Mouse (Mus musculus) hematopoietic stem cell, adult 5-6 weeks (primary cell): ENCODE results near the gene Boll. TPM values are rescaled to one million over a fixed set of nuclear protein-coding genes. Genes with fewer than 3 reads are reported as not detected.
"Not testable (repeated sequence)": the region's sequence is repeated elsewhere in the genome, so short reads cannot be mapped to it uniquely, and the experiment has no call there.

Experiments used
- ATAC-seq, 2 experiments: fragments of 125-278 bp in 1 of 2; replicated peaks in 1 of 2; 2 replicates each; pipeline ENCODE4 v1.8.0; 2016 to 2017; ENCODE audit warnings: inconsistent platforms in 2 of 2, mild to moderate bottlenecking in 2 of 2, moderate number of reproducible peaks in 2 of 2, low read depth in 1 of 2, moderate TSS enrichment in 1 of 2; ENCODE audit not compliant: low FRiP score in 2 of 2, poor library complexity in 2 of 2, severe bottlenecking in 2 of 2, insufficient read depth in 1 of 2, low TSS enrichment in 1 of 2
- total RNA-seq: library from RNA; stranded (forward); fragments of 172-1452, 232-1000 nt; gene quantifications from 2 replicates; pipeline ENCODE4 v1.2.3, GENCODE M21; 2017

The Boll gene
- 0.63 and 1.5 TPM in 2 replicates for total RNA-seq

DNA sequence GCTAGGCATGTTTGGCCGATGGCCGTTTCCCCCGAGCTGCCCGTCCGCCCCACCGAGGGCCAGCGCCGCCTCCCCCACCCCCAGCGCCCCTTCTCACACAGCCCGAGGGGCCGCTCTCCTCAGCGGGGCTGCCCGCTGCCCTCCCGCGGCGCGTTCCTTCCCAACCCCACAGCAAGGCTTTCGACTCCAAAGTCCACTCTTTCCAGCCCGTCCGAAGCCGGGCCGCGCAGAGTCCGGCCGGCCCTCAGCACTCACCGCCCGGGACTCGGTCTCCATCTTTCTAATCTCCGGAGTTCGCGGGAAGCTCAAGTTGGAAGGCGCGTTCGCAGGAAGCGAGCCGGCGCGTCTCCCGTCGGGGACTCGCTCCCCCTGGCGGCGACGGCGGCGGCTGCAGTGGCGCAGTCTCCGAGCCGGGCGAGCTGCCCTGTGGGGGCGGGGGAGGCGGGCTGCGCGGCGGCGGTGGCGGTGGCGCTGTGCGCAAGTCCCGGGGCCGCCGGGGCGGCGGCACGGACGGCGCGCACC lies at the start of gene Boll:
Gene Boll (minus strand): TSS at position 426 of the 522 bp plus-strand sequence.
- peak; percentile 34 to 89; a peak in 3 of 4 replicates for ATAC-seq

DNA sequence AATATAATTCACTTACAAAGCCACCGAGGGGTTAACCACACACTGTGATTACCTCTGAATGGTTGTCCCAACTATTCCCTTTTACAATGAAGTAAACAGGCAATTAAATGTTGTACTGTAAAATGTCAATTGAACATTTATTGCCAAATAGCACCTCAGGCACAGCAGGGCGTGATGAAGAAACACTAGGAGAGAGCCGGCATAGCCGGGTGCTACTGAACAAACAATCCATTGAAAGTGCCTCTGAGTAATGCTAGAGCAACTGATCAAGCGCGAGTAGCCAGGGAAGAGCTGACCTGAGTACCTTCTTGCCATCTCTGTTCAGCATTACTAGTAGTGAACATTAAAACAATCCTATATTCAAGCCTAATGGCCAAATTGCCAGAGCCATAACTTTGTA lies 49.3 kb upstream of the Boll start:
- ATAC-seq: no peak

DNA sequence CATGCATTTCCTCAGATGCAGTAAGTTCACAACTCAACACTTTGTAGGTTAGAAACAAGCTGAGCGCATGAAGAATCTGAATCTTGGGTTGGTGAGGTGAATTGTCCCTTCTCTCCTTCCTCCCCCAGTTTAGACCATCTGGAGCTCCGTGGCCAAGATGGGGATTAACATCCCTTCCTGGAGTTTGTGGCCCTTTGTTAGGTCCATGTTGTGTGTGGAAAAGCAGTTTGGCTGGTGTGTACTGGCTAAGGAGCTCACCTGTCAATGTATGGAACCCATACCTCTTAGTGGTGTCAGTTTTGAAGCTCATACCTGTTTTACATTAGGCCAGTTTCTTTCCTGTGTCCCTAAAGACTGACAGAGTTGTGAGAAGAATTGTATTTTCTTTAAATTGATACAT lies 47.8 kb upstream of the Boll start:
- ATAC-seq: no peak

DNA sequence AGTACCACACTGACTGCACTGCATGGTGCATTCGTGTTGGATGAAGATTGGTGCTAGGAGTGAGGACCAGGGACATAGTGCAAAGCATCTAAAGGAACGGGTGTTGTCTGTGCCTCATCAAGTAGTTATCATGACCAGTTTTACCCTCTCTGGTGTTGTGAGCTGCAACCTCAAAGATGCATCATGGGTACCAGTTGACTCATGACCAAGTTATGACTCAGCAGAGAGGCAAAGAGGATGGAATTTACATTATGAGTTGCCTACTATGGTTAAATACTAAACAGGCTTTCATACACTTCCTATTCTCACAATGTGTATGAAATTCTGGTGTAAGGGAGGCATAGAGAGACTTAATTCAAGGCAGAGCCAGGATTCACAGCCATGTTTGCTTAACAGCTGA lies 47.4 kb upstream of the Boll start:
- no peak for ATAC-seq

DNA sequence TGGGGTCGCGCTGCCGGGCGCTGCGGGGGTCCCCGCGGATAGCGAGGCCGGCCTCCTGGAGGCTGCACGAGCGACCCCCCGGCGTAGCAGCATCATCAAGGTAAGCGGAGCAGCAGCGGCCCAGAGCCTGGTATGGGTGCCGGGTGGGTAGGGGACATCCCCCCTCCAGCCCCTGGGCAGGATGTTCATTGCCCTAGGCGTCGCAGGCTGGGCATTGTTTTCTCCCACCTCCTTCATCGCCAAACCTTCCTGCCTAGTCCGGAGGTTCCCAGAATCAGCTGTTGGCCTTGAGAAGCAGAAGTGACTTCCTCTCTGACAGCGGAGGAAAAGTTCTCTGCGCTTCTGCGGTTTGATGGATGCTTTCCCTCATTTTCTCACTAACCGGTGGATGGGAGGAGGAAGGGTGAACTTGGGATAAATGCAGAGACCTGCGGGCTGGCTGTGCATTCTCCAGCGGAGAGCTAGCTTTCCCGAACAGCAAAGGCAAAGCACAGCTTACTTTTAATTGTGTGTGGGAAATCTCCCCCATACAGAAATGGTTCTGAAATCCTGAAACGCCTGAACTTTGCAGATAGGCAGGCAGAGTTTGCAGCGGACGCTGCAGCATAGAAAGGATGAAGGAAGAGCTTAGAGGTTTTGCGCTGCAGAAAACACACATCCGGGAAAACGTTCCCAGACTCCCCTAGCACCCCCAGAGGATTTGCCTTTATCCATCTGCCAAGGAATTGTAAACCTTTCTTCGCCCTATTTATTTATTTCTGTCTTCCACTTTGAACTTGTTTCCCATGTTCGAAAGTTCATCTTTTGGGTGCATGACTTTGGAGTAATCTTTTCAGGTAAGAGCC lies 43.5 kb upstream of the Boll start:
- no peak for ATAC-seq

DNA sequence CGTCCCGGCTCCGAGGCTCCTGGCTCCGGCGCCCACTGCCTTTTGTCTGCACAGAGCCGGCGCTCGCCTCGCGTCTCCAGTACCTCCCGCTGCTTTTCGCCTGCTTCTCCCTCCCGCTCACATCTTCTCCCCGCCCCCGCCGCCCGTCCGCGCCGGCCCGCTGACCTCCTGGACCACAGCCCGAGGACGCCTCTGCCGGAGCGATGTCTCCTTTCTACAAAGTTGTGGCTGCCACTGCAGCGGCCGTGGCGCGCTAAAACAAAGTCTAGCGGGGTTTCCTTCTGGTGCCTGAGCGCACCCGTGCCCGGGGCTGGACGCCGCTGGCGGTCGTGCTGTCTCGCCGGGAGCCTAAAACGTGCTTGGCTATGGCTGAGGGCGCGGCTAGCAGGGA lies 42.7 kb upstream of the Boll start:
- peak in 1 of 2 experiments; percentile 20; a peak in 1 of 4 replicates for ATAC-seq

DNA sequence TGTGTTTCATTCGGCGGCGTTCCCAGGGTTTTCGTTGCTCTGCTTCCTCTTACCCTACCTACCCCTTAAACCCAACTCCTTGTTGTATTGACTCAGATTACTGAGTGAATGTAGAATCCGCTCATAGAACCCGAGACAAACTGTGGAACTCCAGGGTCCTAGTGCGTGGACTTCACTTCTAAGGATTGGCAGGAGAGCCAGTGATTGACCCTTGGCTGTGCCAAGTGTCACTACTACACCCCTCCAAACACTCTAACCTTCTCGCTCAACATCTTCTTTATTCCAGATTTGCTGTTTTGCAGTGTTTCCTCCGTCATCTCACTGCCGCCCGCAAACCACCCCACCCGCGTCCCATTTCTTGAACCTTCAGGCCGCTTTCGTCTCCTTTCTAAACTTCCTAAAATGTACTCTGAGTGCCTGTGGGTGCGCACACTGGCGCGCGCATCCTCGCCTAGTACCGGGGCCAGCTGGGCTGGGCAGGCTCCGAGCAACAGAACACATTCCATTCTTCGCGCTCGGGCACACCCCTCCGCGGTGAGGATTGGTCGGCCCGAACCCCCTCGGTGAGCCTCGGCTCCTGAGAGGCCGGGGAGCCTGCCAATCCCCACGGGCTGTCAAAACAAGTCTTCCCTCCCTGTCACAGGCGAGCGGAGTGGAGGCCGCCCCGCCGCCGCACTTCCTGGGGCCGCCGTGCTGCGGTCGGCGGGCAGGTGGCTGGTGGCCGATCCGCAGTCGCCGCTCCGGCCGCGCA lies 42.2 kb upstream of the Boll start, which contains the start of gene Plcl1:
Gene Plcl1 (plus strand): TSS at position 650 of the 751 bp plus-strand sequence.
- ATAC-seq: peak; percentile 99

DNA sequence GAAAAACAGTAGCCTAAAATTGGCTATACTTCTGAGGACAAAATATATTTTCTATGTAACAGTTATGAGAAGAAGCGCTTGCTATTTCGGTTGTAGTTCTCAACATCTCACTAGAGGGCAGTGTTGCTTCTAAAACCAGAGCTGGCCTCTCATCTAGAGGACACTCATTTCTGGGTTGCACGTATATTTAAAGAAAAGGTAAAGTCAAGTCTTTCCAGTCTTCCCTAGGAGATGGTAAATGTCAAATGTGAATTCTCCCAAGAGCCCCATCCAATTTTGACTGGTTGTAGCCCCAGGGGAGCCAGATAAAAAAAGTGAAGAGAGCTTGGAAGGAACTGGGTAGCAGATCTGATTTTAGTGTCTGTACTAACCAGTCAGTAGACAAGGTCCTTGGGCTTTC lies 41.2 kb upstream of the Boll start:
- no peak for ATAC-seq

DNA sequence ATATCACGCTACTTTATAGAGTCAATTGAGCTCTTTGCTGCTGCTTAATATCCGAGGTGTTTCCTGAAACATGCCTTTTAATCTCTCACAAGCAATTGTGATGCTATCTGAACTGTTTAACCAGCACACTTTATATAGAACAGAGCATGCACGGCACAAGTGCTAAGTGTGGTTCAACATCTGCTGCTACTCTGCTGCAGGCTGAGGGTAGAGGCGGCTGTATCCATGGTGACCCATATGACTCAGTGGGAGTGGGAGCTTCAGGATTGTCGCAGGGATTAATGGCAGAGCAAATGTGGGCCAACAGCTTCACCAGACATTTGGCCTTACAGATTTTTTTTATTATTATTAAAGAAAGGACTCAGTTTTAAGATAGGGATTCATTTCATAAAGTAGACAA lies 36.6 kb upstream of the Boll start:
- ATAC-seq: no peak

DNA sequence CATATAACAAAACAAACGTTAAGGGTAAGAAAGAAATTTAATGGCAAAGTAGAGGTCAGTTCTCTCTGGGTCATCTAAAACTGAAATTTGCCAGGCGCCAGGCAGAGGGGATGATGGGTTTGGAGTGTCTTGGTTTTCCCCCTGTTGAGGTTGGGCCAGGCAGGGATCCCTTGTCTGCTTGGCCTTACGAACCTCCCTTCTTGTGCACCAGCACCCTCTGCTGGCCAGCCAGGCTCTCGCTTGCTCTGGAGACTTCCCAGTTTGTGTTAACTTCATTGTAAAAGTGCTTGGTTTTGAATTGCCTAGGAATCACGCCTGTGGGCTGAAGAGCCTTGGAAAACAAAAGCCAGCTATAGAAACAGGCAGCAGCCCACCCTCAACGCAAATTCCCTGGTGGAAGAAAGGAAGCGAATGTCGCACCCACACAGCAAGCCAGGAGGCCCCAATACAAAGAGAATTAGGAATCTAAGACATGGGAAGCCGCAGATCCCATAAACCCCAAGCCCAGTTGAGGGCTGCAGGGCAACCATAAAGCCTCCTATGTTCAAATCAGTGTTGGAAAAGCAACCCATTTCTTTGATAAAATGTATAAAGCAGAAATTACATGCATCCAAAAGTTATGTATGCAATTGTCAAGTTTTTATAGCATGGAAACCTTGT lies 20.0 kb upstream of the Boll start:
- peak; percentile 92 to 94 for ATAC-seq

DNA sequence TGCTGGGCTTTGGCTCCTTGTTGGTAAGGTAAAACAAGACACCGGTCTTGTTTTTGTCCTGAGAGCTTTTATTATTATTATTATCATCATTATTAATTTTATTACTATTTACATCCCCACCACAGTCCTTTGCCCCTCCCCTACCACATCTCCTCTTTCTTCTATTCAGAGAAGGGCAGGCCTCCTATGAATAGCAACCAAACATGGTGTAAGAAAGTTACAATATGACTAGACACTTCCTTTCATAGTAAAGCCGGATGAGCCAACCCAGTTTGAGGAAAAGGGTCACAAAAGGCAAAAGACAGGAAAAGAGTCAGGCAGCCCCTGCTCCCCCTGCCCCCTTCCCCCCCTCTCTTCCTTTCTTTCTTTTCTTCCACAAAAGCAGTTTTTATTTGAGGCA lies 17.3 kb upstream of the Boll start:
- no peak for ATAC-seq

DNA sequence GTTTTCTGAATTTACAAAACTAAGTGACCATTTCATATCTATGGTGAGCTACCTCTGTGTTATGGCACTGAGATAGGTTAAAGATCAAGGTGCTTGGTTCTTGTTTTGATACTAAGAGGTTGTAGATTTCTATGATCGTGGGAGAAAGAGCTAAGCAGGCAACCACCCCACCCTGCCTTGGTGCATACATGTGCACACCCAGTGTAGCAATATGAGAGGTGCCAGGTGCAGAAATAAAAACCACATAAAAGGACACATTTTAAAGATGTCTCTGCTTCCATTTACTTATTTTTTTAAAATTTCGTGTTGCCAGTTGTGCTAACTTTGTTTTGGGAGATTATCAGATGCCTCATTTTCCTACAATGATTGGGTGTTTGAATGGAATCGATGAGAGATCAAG lies 9.4 kb upstream of the Boll start:
- ATAC-seq: no peak

DNA sequence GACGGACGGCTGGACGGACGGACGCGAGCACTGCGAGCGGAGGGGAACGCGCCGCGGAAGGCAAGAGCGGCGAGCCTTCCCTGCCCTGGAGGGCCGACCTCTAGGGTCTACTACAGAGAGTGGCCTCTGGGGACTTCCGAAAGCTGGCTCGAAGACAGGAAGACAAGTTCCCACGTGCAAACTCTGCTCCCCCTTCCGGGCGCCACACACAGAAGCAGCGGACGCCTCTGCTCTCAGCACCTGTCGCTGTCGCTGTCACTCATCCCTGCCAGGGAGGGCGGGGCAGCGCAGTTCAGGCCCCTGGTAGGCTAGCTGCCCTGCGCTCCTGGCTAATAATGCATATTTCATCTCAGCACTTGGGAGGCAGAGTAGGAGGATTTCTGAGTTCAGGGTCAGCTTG lies 317 bp upstream of the Boll start:
- ATAC-seq: peak; percentile 98 to 99

DNA sequence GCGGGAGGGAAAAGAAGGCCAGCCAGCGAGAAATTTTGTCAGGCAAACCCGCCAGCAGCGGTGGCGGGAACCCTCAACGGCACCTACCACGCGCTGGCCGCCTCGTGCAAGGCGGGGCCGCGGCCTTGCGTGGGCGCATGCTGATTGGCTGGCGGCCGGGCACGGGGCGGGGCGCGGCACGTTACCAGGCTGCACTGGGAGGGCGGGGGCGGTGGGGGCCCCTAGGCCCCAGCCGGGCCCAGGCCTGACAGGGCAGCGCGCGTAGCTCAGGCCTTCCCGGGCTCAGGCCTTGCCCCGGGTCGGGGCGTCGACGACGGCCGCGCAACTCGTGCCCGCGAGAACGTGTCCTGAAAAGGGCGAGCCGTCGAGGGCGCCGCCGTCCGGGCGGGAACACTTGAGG lies 635 bp downstream of the Boll start:
- ATAC-seq: no peak

DNA sequence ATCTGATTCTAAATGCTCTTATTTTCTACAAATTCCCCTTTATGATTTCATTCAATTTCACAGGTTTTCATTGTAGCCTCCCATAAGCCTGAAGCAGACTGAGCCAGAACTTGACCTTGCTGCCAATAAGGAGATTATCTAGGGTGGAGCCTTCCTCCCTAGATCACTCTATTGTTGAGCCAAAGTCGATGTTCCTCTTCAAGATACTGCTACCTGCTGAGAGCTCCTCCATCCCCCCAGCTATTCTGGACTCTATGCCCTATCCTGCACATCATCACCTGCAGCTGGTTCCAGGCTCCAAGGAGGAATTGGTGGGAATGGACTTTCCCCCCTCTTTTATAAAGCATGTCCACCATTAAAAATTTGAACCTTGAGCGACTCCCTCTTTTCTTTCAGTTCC lies 11.4 kb downstream of the Boll start:
- not testable (repeated sequence) for ATAC-seq

DNA sequence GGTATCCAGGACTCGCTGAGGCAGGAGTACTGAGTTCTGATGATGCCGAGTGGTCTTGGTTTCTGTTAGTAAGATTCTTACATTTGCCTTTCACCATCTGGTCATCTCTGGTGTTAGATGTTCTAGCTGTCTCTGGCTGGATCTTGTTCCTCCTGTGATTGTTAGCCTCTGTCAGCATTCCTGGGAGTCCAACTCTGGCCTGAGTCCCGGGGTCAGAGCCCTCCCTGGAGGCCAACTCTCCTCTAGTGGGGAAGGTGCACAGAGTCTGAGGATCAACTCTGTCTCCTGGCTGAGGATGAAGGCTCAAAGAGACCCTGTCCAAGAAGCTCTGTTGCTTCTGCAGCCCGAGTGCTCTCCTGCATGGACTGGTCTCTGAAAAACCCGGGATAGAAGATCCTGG lies 37.8 kb downstream of the Boll start:
- not testable (repeated sequence) for ATAC-seq

DNA sequence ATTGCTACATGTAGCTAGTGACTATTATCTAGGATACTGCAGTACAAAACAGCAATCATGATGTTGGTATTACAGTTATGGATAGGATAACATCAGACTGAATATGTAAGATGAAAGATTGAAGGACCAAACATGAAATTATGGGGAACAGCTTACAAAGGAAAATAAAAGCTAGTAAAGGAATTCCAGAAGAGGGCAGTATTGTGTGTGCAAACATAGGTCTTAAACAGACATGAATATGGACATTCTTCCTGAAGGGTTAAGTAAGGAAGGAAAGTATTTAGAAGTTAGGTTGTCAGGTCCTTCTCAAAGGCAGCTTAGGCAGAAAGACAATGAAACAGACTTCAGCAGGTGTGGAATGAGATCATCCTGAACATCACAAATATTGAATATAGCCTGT lies 62.2 kb downstream of the Boll start:
- ATAC-seq: no peak

DNA sequence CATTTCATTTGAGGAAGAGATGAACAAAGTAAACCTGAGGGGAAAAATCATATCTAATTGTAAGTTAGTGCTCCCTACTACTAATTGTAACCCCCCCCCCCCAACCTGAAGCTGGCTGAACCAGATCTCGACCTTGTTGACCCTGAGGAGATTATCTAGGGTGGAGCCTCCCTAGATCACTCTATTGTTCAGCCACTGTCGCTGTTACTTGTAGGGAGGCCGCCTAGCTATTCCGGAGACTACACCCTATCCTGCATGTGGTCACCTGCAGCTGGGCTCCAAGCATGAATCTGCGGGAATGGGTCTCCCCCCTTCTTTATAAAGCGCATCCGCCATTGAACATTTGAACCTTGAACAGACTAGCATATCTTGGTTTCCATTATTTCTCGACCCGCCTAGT lies 84.2 kb downstream of the Boll start:
- no peak for ATAC-seq
